Mouse (Mus musculus) liver, postnatal 0 days (tissue): ENCODE results near the gene Gabbr1.

Experiments
- CTCF ChIP-seq: sonication (generic); IDR thresholded peaks from 2 replicates; pipeline ENCODE4 v1.5.1; 2016; ENCODE audit warnings: antibody characterized with exemption, low read depth
- EP300 ChIP-seq: IDR thresholded peaks from 2 replicates; pipeline ENCODE4 v1.6.1; 2016; ENCODE audit warnings: antibody characterized with exemption, low read depth, mild to moderate bottlenecking

DNA sequence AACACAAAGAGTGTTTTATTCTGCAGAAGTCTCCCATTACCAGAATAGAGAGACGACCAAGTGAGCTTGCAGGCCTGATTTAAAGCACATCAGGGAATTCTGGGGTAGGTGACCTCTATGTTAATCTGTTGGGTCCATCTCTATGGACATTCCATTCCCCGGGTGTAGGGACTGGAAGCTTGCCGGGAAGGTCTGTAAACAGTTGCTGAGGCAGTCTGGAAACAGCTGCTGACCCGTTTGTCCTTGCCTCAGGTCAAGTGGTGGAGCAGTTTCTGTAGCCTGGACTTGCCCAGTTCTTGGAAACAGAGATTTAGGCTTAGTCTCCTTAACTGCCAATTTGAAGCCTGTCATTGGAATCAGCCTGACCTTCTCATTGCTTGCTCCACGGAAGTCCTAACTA lies 34.4 kb downstream of the Gabbr1 start:
- no peak for TF ChIP-seq CTCF
- TF ChIP-seq EP300 = no peak
